Mouse (Mus musculus): ENCODE measurements around the gene Hkdc1. TPM values are rescaled to one million over a fixed set of nuclear protein-coding genes. Genes with fewer than 3 reads are reported as not detected.

Gene Hkdc1
- polyA plus RNA-seq, 1 experiment from 2014 or later: 0.48 TPM

GRCm38 (mm10) chr10:62339211-62340094, 82.8 kb downstream of the Hkdc1 start:
- Histone ChIP-seq H3K4me2 (ENCODE audit: low read depth, low read length) (peak overlapping the region; percentile 93), H3K27ac (ENCODE audit: low read depth) (peak overlapping the region; percentile 92), H3K4me3 (ENCODE audit: low read depth, low read length) (peak overlapping the region; percentile 85), H3K27me3 (ENCODE audit: insufficient read depth, low read length) (no peaks in the 10 kb centered on the region), H3K36me3 (replicated peaks; ENCODE audit: insufficient read depth, low read length) (no peaks in the 10 kb centered on the region), H3K9ac (replicated peaks) (peak overlapping the region; percentile 70), H3K9me3 (ENCODE audit: low read length) (no peaks in the 10 kb centered on the region), H3K4me1 (ENCODE audit: insufficient read depth) (peaks cover 58% of the 10 kb centered on the region)
- 4% methylated on average over 45 of the region's 45 CpGs for WGBS (ENCODE audit: insufficient replicate concordance)
- TF ChIP-seq EP300 (IDR thresholded peaks at IDR 0.05; ENCODE audit: low read depth): no peak
- no peak for TF ChIP-seq CTCF (IDR thresholded peaks at IDR 0.05; ENCODE audit: low read depth)
- DNase-seq: peak; percentile 65
- peak; percentile 26 for ATAC-seq

- Histone ChIP-seq H3K4me1 (ENCODE audit: insufficient read depth) (peaks cover 55% of the 10 kb centered on the region), H3K27me3 (ENCODE audit: insufficient read depth, low read length) (no peaks in the 10 kb centered on the region)
- 22% methylated on average over 5 of the region's 5 CpGs for WGBS (ENCODE audit: insufficient replicate concordance)
These were observed 83.7 kb downstream of the Hkdc1 start for GRCm38 (mm10) chr10:62338626-62339025.

GRCm38 (mm10) chr10:62338176-62338575, 84.1 kb downstream of the Hkdc1 start:
- Histone ChIP-seq H3K4me3 (ENCODE audit: low read depth, low read length) (peak overlapping the region; percentile 85), H3K9me3 (ENCODE audit: low read length) (no peaks in the 10 kb centered on the region), H3K27me3 (ENCODE audit: insufficient read depth, low read length) (no peaks in the 10 kb centered on the region), H3K36me3 (replicated peaks; ENCODE audit: insufficient read depth, low read length) (0 out of 2 replicates have a peak, but pooled peaks cover 2% of the 10 kb centered on the region), H3K4me1 (ENCODE audit: insufficient read depth) (peaks cover 55% of the 10 kb centered on the region), H3K4me2 (ENCODE audit: low read depth, low read length) (peak overlapping the region; percentile 93), H3K9ac (replicated peaks) (peak overlapping the region; percentile 70), H3K27ac (ENCODE audit: low read depth) (peak overlapping the region; percentile 92; the same call in 1 of the 2 replicates)
- WGBS (ENCODE audit: insufficient replicate concordance): 59% methylated on average over 9 of the region's 9 CpGs
- no peak for ATAC-seq
- no peak for TF ChIP-seq EP300 (IDR thresholded peaks at IDR 0.05; ENCODE audit: low read depth)
- no peak for TF ChIP-seq CTCF (IDR thresholded peaks at IDR 0.05; ENCODE audit: low read depth)
- no peak for DNase-seq

More at GRCm38 (mm10) chr10:62338626-62339025, 83.7 kb downstream of the Hkdc1 start:
- peak overlapping the region; percentile 92; the same call in 1 of the 2 replicates for H3K27ac ChIP-seq (ENCODE audit: low read depth)
- no peak for ATAC-seq
- TF ChIP-seq CTCF (IDR thresholded peaks at IDR 0.05; ENCODE audit: low read depth): no peak
- TF ChIP-seq EP300 (IDR thresholded peaks at IDR 0.05; ENCODE audit: low read depth): no peak
- H3K4me3 ChIP-seq (ENCODE audit: low read depth, low read length): peak overlapping the region; percentile 85
- H3K36me3 ChIP-seq (replicated peaks; ENCODE audit: insufficient read depth, low read length): 0 out of 2 replicates have a peak, but pooled peaks cover 2% of the 10 kb centered on the region
- H3K4me2 ChIP-seq (ENCODE audit: low read depth, low read length): peak overlapping the region; percentile 93
- no peaks in the 10 kb centered on the region for H3K9me3 ChIP-seq (ENCODE audit: low read length)
- peak overlapping the region; percentile 70 for H3K9ac ChIP-seq (replicated peaks)
- peak; percentile 44 for DNase-seq

GRCm38 (mm10) chr10:62336601-62337578, 85.4 kb downstream of the Hkdc1 start:
- no peak for ATAC-seq
- Histone ChIP-seq H3K27me3 (ENCODE audit: insufficient read depth, low read length) (no peaks in the 10 kb centered on the region), H3K4me1 (ENCODE audit: insufficient read depth) (peaks cover 61% of the 10 kb centered on the region), H3K36me3 (replicated peaks; ENCODE audit: insufficient read depth, low read length) (0 out of 2 replicates have a peak, but pooled peaks cover 2% of the 10 kb centered on the region), H3K4me2 (ENCODE audit: low read depth, low read length) (peak overlapping the region; percentile 15), H3K9ac (replicated peaks) (no peak overlapping the region), H3K27ac (ENCODE audit: low read depth) (peak overlapping the region; percentile 41), H3K4me3 (ENCODE audit: low read depth, low read length) (no peak overlapping the region), H3K9me3 (ENCODE audit: low read length) (no peaks in the 10 kb centered on the region)
- WGBS (ENCODE audit: insufficient replicate concordance): 24% methylated on average over 12 of the region's 12 CpGs
- DNase-seq: no peak
- TF ChIP-seq CTCF (IDR thresholded peaks at IDR 0.05; ENCODE audit: low read depth) (no peak), EP300 (IDR thresholded peaks at IDR 0.05; ENCODE audit: low read depth) (no peak)

GRCm38 (mm10) chr10:62335423-62335776, 86.9 kb downstream of the Hkdc1 start:
- no peak overlapping the region for H3K9ac ChIP-seq (replicated peaks)
- no peaks in the 10 kb centered on the region for H3K27me3 ChIP-seq (ENCODE audit: insufficient read depth, low read length)
- no peak for ATAC-seq
- 0 out of 2 replicates have a peak, but pooled peaks cover 2% of the 10 kb centered on the region for H3K36me3 ChIP-seq (replicated peaks; ENCODE audit: insufficient read depth, low read length)
- no peak for DNase-seq
- 24% methylated on average over 6 of the region's 6 CpGs for WGBS (ENCODE audit: insufficient replicate concordance)
- TF ChIP-seq EP300 (IDR thresholded peaks at IDR 0.05; ENCODE audit: low read depth): no peak
- no peak for TF ChIP-seq CTCF (IDR thresholded peaks at IDR 0.05; ENCODE audit: low read depth)
- peaks cover 69% of the 10 kb centered on the region for H3K4me1 ChIP-seq (ENCODE audit: insufficient read depth)
- no peaks in the 10 kb centered on the region for H3K9me3 ChIP-seq (ENCODE audit: low read length)
- H3K4me2 ChIP-seq (ENCODE audit: low read depth, low read length): peak overlapping the region; percentile 51; the same call in 1 of the 2 replicates
- peak overlapping the region; percentile 23; the same call in 1 of the 2 replicates for H3K27ac ChIP-seq (ENCODE audit: low read depth)
- H3K4me3 ChIP-seq (ENCODE audit: low read depth, low read length): no peak overlapping the region
